Mouse (Mus musculus) megakaryocyte, embryonic 14.5 days (primary cell): ENCODE results near the gene Cep85l.

Experiments
- FLI1 ChIP-seq: IDR thresholded peaks from 2 replicates; pipeline ENCODE4 v1.6.1; 2012; ENCODE audit warnings: low read length, inconsistent platforms, mixed read lengths
- GATA1 ChIP-seq: IDR thresholded peaks from 3 replicates; pipeline ENCODE4 v1.6.1; 2012; ENCODE audit warnings: mixed read lengths, low read length, inconsistent platforms, borderline replicate concordance

DNA sequence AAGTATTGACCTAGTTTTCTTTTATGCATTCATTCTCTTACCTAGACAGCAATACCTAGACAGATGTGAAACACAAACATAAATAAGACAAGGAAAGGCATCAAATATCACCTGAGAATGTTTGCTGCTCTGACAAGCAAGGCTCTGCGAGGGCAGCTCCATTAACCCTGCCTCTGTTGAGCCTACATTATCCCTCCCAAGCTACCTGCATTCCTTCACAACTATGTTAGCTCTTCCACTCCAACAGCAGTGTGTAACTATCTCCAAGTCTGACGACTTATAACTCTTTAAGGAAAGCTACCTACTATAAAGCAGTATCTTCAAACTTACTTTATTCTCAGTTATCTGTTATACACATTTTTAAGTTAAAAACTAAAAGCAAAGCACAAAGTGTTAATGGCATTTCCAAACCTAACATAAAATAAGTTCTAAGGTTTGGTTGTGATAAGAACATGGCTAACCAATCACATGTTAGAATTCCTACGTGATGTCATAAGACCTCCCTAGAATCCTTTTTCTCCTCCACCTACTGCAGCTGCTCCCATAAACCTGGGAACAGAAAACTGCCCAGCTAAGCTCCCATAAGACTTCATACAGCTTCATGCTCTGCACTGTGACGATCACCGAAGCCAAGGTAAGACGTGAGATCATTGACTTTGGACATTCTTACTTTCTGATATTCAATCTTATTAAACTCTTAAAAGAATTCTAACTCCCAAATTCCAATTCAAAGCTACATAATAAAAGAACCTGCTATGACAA is 42.4 kb downstream of the Cep85l start, which contains the start of gene Pln:
- TF ChIP-seq GATA1 (no peak), FLI1 (no peak)
